Mouse (Mus musculus) heart, adult 2 months (tissue): ENCODE data around the gene 1700001J03Rik. TPM values are rescaled to one million over a fixed set of nuclear protein-coding genes. Genes with fewer than 3 reads are reported as not detected.

Experiments used
- DNase-seq, 2 experiments: peaks; one replicate each; pipeline ENCODE4 v3.0.0; 2021
- H3K27ac ChIP-seq: fragments of 200-600 bp; 2 replicates; pipeline ENCODE4 v1.8.1; 2022
- H3K27me3 ChIP-seq: fragments of 200-500 bp; 2 replicates; pipeline ENCODE4 v1.6.1; 2012; ENCODE audit warnings: mild to moderate bottlenecking, low read length, inconsistent platforms, mixed read lengths; ENCODE audit not compliant: control insufficient read depth, insufficient read depth
- H3K36me3 ChIP-seq: fragments of 200-500 bp; 2 replicates; pipeline ENCODE4 v1.6.1; 2012; ENCODE audit warnings: low read length, inconsistent platforms; ENCODE audit not compliant: control insufficient read depth, insufficient read depth
- H3K4me1 ChIP-seq: fragments of 200-500 bp; 2 replicates; pipeline ENCODE4 v1.6.1; 2011; ENCODE audit warnings: low read length; ENCODE audit not compliant: control insufficient read depth, insufficient read depth
- H3K4me3 ChIP-seq: fragments of 200-600 bp; 2 replicates; pipeline ENCODE4 v1.8.1; 2022
- H3K79me2 ChIP-seq: fragments of 200-500 bp; replicated peaks from 2 replicates; pipeline ENCODE4 v1.6.1; 2012; ENCODE audit warnings: mild to moderate bottlenecking, inconsistent platforms, low read length, moderate library complexity, mixed read lengths; ENCODE audit not compliant: control insufficient read depth, insufficient read depth
- H3K9ac ChIP-seq: fragments of 200-500 bp; 2 replicates; pipeline ENCODE4 v1.6.1; 2012; ENCODE audit warnings: low read depth, mild to moderate bottlenecking, control low read depth, inconsistent platforms, low read length, mixed read lengths
- CTCF ChIP-seq: fragments of 200-600 bp; IDR thresholded peaks from 2 replicates; pipeline ENCODE4 v1.8.1; 2022; ENCODE audit warnings: antibody characterized with exemption, mild to moderate bottlenecking, moderate library complexity
- EP300 ChIP-seq: fragments of 200-500 bp; IDR thresholded peaks from 2 replicates; pipeline ENCODE4 v1.6.1; 2011; ENCODE audit warnings: low read depth, low read length, control low read depth; ENCODE audit not compliant: insufficient read depth
- POLR2A ChIP-seq: fragments of 200-500 bp; IDR thresholded peaks from 2 replicates; pipeline ENCODE4 v1.6.1; 2011; ENCODE audit warnings: mild to moderate bottlenecking, low read depth, low read length, control low read depth; ENCODE audit not compliant: insufficient read depth
- WGBS: fragments of 180-500 bp; shearing (Covaris S2); methylation state at CpG from one replicate; pipeline ENCODE4 v1.1.7; 2018; 5-methylcytosine and 5-hydroxymethylcytosine counted together
- intact Hi-C: fragments of 180-260 bp; cut with DNase I; formaldehyde crosslinking; loops from one replicate; pipeline ENCODE4 v1.15.1; 2025
- polyA plus RNA-seq: library from polyadenylated mRNA; depleted of rRNA; stranded (reverse); fragments of >200 nt; gene quantifications from 2 replicates; pipeline ENCODE4 v1.2.3, GENCODE M21; 2012
- total RNA-seq, 2 experiments: library from RNA; stranded (reverse); gene quantifications; 2 replicates each; pipeline ENCODE4 v1.2.3; 2021

The 1700001J03Rik gene
- total and polyA plus RNA-seq, 3 experiments = 0.55 to 0.68 TPM; not detected in 1

- H3K79me2 ChIP-seq = no peaks in the 10 kb centered on the region
- no peak for TF ChIP-seq EP300
- no peak for TF ChIP-seq CTCF
- TF ChIP-seq POLR2A = no peak
- WGBS = 4% methylated on average over 13 of the region's 13 CpGs
- peak overlapping the region; percentile 76 for H3K4me3 ChIP-seq
- peak overlapping the region; percentile 39 for H3K9ac ChIP-seq
- H3K4me1 ChIP-seq = peaks cover 1% of the 10 kb centered on the region; the same call in 1 of the 2 replicates
- DNase-seq = no peak
- peaks cover 19% of the 10 kb centered on the region for H3K36me3 ChIP-seq
- no peaks in the 10 kb centered on the region for H3K27me3 ChIP-seq
- peak overlapping the region; percentile 99 for H3K27ac ChIP-seq
- intact Hi-C loops = no loop called here
These were observed 35.4 kb upstream of the 1700001J03Rik start for GRCm38 (mm10) chr5:146220501-146220878.

- H3K79me2 ChIP-seq = no peaks in the 10 kb centered on the region; the same call in 1 of the 2 replicates
- 90% methylated on average over 5 of the region's 5 CpGs for WGBS
- no peaks in the 10 kb centered on the region for H3K36me3 ChIP-seq
- H3K27ac ChIP-seq = no peak overlapping the region
- TF ChIP-seq CTCF = no peak
- TF ChIP-seq EP300 = no peak
- TF ChIP-seq POLR2A = no peak
- H3K4me3 ChIP-seq = no peak overlapping the region
- no peaks in the 10 kb centered on the region for H3K27me3 ChIP-seq
- no peaks in the 10 kb centered on the region for H3K4me1 ChIP-seq
- intact Hi-C loops = loop anchor here (5.0 kb wide), 1 partner anchor 82 kb away; no protein-coding TSS in a partner anchor
- H3K9ac ChIP-seq = no peak overlapping the region
- DNase-seq = no peak
These were observed 20.4 kb upstream of the 1700001J03Rik start for GRCm38 (mm10) chr5:146205537-146205936.

GRCm38 (mm10) chr5:146203921-146204320, 18.8 kb upstream of the 1700001J03Rik start:
- TF ChIP-seq EP300 (no peak), POLR2A (no peak), CTCF (no peak)
- no peak for DNase-seq
- H3K4me3 ChIP-seq = no peak overlapping the region
- no peaks in the 10 kb centered on the region for H3K27me3 ChIP-seq
- no peaks in the 10 kb centered on the region; the same call in 1 of the 2 replicates for H3K79me2 ChIP-seq
- no peaks in the 10 kb centered on the region for H3K36me3 ChIP-seq
- H3K4me1 ChIP-seq = no peaks in the 10 kb centered on the region
- intact Hi-C loops = no loop called here
- H3K27ac ChIP-seq = no peak overlapping the region
- H3K9ac ChIP-seq = no peak overlapping the region
- WGBS = 60% methylated on average over 2 of the region's 2 CpGs

DNA sequence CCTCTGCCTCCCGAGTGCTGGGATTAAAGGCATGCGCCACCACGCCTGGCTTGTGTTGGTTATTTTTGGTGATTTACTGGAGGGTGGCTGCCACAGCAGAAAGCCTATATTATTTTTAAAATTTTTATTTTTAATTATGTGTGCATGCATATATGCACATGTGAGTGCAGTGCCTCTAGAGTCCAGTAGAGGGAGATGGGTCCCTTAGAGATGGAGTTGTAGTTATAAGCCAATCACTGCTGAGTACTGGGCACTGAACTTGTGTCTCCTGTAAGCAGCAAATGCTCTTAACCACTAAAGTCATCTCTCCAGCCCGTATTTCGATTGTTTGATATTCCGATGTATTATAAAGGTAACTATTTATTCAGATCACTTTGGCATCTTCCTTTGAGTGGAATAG, 15.5 kb upstream of the 1700001J03Rik start:
- H3K4me1 ChIP-seq = no peaks in the 10 kb centered on the region
- DNase-seq = no peak
- intact Hi-C loops = no loop called here
- no peak overlapping the region for H3K27ac ChIP-seq
- no peaks in the 10 kb centered on the region for H3K36me3 ChIP-seq
- no peak overlapping the region for H3K4me3 ChIP-seq
- no peaks in the 10 kb centered on the region for H3K27me3 ChIP-seq
- TF ChIP-seq CTCF (peak; percentile 43), EP300 (no peak)
- H3K9ac ChIP-seq = no peak overlapping the region
- no peaks in the 10 kb centered on the region for H3K79me2 ChIP-seq
- 98% methylated on average over 6 of the region's 6 CpGs for WGBS

DNA sequence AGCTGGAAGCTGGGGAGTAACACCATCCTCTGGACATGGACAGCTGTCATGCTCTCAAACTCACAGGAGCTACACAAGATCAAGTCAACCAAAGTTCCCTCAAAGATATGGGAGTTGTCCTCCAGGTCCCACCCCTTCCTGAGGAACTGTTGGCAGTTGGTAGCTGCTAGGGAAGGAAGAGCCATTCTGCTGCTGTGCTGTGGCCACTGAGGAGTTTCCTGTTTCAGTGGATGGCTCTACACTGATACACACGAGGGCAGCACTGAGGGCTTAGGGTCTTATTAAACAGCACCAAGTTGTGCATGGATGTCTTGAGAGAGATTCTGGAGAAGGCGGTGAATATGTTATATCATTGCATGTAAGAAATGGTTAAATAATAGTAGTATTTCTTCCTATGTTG, 14.4 kb upstream of the 1700001J03Rik start:
- no peak for DNase-seq
- Histone ChIP-seq H3K79me2 (no peaks in the 10 kb centered on the region), H3K36me3 (no peaks in the 10 kb centered on the region), H3K9ac (no peak overlapping the region), H3K4me1 (no peaks in the 10 kb centered on the region), H3K27me3 (no peaks in the 10 kb centered on the region), H3K27ac (no peak overlapping the region), H3K4me3 (no peak overlapping the region)
- no peak for TF ChIP-seq EP300
- TF ChIP-seq CTCF = 0 out of 2 replicates have a peak, but pooled peaks have one; percentile 11
- no peak for TF ChIP-seq POLR2A
- intact Hi-C loops = no loop called here
- 61% methylated on average over 2 of the region's 2 CpGs for WGBS

- Histone ChIP-seq H3K27ac (no peak overlapping the region), H3K4me1 (no peaks in the 10 kb centered on the region), H3K79me2 (no peaks in the 10 kb centered on the region), H3K27me3 (no peaks in the 10 kb centered on the region), H3K9ac (no peak overlapping the region), H3K36me3 (no peaks in the 10 kb centered on the region), H3K4me3 (no peak overlapping the region)
- TF ChIP-seq POLR2A (no peak), EP300 (no peak), CTCF (no peak)
- DNase-seq = no peak
- intact Hi-C loops = no loop called here
These were observed 14.0 kb upstream of the 1700001J03Rik start for GRCm38 (mm10) chr5:146199073-146199472.
